Mouse (Mus musculus) cerebral cortex, adult 2 months (tissue): Measurements from ENCODE around the gene Ifi208.

Source experiments
- WGBS: fragments of 180-500 bp; shearing (Covaris S2); methylation state at CpG from one replicate; pipeline ENCODE4 v1.1.7; 2018; 5-methylcytosine and 5-hydroxymethylcytosine counted together

The Ifi208 gene

DNA sequence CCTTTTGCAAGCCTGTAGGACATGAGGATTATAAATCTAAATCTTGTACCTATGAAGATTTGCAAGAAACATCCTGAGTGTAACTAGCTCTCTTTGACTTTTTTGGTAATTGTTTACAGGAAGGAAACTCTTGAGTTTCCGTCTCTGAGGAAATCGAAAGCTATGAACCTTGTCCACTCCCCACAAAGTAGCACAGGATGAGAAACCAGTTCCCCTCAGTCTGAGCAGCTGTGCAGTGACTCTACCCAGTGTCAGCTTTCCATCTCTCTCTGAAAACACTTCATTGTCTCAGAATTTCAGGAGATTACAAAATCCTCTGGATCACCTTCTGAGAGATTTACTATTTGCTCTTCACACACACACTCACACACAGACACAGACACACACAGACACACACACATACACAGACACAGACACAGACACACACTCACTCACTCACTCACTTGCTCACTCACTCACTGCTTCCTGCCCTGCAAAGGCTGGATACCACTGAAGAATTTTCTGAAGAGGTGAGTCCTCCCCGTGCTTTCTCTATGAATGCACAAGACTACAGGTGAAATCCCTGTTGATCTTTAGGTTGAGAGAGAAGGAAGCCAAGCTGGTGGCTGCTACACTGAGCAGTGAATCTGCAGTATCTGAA lies at the start of gene Ifi208:
TSS of gene Ifi208 (plus strand) at position 218 of the 640 bp plus-strand sequence.
- 44% methylated on average over 3 of the region's 3 CpGs for WGBS

DNA sequence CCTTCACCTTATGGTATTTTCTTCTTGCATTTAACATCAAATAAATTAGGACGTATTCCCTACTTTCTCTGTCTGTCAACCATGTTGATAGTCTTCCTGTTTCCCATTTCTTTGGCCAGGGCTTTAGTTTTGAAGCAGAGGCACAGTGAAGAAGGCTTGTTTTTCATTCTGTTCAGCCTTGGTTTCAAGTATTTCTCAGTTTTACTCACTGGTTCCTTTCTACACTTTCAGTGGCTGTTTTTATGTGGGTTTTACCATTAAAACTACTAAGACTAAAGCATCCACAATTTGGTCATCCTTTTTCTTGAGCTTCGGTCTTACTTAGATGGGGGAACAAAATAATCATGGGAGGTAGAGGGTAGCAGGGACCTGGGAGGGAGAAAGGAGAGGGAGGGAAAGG lies 49.4 kb upstream of the Ifi208 start:
- 94% methylated on average over 2 of the region's 2 CpGs for WGBS

- 75% methylated on average over 2 of the region's 2 CpGs for WGBS
Measured at GRCm38 (mm10) chr1:173626686-173627085, 46.8 kb upstream of the Ifi208 start.

DNA sequence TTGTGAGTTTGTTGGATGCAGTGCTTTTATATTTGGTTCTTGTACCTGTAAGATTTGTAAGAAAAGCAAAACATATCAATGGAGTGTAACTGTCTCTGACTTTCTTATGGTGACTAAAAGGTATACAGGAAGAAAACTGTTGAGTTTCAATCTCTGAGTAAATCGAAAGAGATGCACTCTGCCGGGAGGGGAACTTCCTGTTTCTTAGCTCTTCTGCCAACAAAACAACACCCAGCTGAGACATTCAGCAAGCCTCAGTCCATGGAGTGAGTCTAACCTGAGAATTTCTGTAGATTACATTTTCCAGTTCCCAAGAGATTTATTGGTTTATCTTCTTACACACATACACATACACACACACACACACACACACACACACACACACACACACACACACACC lies 42.9 kb upstream of the Ifi208 start, which contains the start of gene Ifi209:
TSS of gene Ifi209 (plus strand) at position 296 of the 400 bp plus-strand sequence.
- 65% methylated on average over 2 of the region's 2 CpGs for WGBS

- WGBS: 87% methylated on average over 5 of the region's 5 CpGs
Measured at GRCm38 (mm10) chr1:173633969-173634645, 39.4 kb upstream of the Ifi208 start.

DNA sequence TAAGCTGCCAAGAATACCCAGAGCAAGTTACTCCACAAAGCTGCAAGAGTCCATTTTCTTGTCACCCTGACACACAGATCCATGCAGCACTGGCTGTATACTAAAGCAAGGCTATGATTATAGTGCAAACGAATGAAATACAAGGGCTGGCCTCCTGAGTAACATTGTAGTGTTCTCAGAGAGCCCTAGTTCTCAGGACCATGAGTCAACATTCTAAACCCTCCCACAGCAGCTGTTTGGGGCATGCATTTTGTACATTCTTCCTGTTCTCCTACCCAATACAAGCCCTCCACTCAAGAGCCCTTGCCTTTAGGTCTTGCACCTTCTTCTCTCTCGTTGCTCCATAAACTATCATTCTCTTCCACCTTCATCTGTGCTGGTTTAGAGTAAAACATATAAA lies 28.1 kb upstream of the Ifi208 start:
- 76% methylated on average over 2 of the region's 2 CpGs for WGBS

DNA sequence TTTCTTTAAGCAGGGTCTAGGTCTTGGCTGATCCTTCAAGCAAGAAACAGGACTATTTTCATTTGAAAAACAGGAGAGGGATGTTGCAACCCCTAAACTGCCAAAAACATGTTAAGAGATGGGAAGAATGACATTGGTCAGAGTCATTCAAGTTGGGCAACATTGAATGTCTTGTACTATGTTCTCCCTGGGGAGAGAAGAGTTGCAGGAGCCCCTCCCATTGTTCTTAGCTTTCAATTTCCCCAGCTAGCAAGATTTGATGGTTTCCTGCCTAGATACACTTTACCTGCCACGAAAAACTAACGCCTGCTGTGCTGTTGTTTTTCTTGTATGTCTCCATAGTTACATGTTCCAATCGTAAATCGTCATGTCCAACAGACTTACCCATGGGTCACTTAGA lies 15.5 kb upstream of the Ifi208 start:
- 82% methylated on average over 4 of the region's 4 CpGs for WGBS

- 92% methylated on average over 1 of the region's 1 CpGs for WGBS
Measured at GRCm38 (mm10) chr1:173678605-173679004, 5.1 kb downstream of the Ifi208 start.

- 70% methylated on average over 1 of the region's 1 CpGs for WGBS
Measured at GRCm38 (mm10) chr1:173694270-173694669, 20.8 kb downstream of the Ifi208 start.

DNA sequence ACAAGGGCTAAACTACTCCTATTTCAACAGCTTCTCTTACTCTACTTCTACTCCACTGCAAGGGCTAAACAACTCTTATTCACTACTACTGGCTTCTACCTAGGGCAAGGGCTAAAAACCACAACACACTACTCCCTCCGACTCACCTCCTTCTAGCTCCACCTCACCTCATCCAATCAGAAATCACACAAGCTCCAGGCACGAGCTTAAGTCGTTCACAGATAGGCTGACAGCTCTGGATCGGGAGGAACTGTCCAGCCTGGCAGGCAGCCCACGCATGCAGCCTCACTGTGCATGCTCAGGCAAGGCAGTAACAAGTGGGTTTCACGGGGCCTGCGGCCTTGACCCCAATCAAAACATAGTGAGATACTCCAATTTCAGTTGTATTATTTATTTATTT lies 59.7 kb downstream of the Ifi208 start:
- WGBS: 58% methylated on average over 7 of the region's 7 CpGs

- WGBS: 91% methylated on average over 4 of the region's 4 CpGs
Measured at GRCm38 (mm10) chr1:173735015-173735414, 61.5 kb downstream of the Ifi208 start.

GRCm38 (mm10) chr1:173736986-173737385 lies 63.5 kb downstream of the Ifi208 start:
- WGBS: 48% methylated on average over 2 of the region's 2 CpGs

DNA sequence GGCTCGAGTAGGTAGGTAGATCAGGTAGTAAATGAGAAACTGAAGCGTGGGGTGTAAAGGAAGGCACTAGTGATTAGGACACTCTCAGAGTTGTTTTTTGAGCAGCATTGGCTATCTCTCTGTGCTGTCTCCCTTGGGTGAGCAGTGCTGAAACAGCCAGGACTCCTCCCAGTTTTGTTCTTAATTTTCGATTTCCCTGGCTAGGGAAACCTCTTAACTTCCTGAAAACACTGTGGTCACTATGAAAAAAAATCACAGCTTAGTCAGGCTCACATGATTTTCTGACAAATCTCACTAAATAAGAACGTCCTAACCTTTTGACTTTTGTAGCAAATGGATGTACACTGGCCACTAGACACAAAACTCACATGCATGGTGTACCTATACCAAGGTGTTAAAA lies 68.2 kb downstream of the Ifi208 start, which contains the start of gene Ifi207:
TSS of gene Ifi207 (minus strand) at position 92 of the 400 bp plus-strand sequence.
- WGBS: 69% methylated on average over 4 of the region's 4 CpGs

- 69% methylated on average over 1 of the region's 1 CpGs for WGBS
Measured at GRCm38 (mm10) chr1:173742262-173742661, 68.8 kb downstream of the Ifi208 start.
